Mouse (Mus musculus): ENCODE data around the gene Kcnk10. TPM values are rescaled to one million over a fixed set of nuclear protein-coding genes. Genes with fewer than 3 reads are reported as not detected.
"Not testable (repeated sequence)": the region's sequence is repeated elsewhere in the genome, so short reads cannot be mapped to it uniquely, and the experiment has no call there.

Kcnk10 gene
- 32.1 and 35.1 TPM in 2 replicates for polyA plus RNA-seq (2016; fragmentation: Nextera tagmentation; extraction: Ambion mirVana)

DNA sequence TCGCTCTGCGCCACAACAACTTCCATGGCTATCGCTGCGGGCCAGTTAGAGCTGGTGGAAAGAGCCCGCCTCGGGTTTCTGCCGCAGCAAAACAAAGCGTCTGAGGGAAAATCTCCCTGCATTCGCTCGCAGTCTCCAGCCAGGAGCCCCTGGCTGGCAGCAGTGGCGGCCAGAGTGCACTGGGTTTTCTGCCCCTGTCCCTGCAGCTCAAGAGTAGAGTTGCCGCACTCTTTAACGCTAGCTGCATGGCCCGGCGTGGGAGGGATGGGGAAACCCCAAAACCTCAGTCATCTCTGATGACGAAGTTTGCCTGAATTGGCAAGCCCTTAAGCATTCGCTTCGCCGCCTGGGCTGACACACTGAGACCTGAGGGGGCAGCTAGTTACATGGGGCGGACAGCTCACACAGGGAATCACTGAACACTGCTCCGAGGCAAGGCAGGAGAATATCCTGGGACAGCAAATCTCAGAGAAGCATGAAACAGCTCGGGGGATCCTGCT lies at the start of gene Kcnk10:
Gene Kcnk10 (minus strand): TSS at position 450 of the 500 bp plus-strand sequence.
- Histone ChIP-seq H3K27ac (peak within 1 kb of the TSS; percentile 55), H3K36me3 (no peaks in the 10 kb centered on the region), H3K4me3 (peak within 1 kb of the TSS; percentile 44), H3K4me2 (replicated peaks) (peak within 1 kb of the TSS; percentile 79), H3K27me3 (peaks cover 20% of the 10 kb centered on the region), H3K9me3 (replicated peaks) (no peaks in the 10 kb centered on the region), H3K4me1 (peaks cover 27% of the 10 kb centered on the region), H3K9ac (peak within 1 kb of the TSS; percentile 67)
- ATAC-seq (ENCODE audit: low FRiP score) = no peak
- under 1% methylated on average over 22 of the region's 22 CpGs for WGBS

DNA sequence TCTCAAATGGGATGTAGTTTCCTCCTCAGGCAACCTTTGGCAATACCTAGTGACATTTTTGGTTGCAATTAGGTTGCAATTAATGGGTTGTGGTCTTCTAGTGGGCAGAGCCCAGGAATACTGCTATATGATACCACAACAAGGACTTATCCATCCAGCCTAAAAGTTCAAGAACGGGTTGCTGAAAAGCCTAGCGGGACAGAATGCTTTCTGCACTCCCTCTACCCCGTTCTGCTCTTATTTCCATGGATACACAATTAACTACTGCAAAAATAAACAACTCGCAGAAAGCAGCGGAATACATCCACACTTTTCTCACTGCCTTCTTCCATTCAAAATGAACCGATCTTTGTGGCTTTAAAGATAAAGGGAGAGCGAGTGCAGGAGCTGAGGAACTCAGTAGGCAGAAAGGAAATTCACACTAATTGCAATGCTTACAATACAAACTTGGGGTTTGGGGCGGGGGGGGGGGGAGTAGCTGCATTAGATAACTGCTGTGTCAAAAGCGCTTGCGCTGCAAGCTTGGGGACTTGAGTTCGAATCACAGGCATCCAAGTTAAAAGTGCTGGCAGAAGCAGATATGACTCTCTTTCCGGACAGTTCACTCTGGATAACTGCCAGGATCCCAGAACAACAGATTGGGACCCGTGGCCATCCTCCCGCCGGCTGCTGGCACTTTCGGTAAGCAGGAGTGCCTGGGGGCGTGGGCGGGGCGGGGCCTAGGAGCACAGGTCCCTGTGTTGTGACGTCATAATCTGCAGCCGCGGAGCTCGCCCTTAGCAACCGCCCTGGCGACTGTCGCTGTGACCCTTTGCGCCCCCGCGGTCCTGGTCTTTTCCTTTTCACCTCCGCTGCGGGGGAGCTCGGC lies 49.5 kb upstream of the Kcnk10 start, which contains the start of gene Spata7:
Gene Spata7 (plus strand): TSS at position 766 of the 868 bp plus-strand sequence.
- peak within 1 kb of the TSS; percentile 68 for H3K9ac ChIP-seq
- peak; percentile 93 for ATAC-seq (ENCODE audit: low FRiP score)
- H3K4me3 ChIP-seq = peak within 1 kb of the TSS; percentile 68
- peaks cover 6% of the 10 kb centered on the region; the same call in 1 of the 2 replicates for H3K4me1 ChIP-seq
- H3K27ac ChIP-seq = peak within 1 kb of the TSS; percentile 40; the same call in 1 of the 2 replicates
- peaks cover under 1% of the 10 kb centered on the region; the same call in 1 of the 2 replicates for H3K36me3 ChIP-seq
- peak within 1 kb of the TSS; percentile 67 for H3K4me2 ChIP-seq (replicated peaks)
- H3K9me3 ChIP-seq (replicated peaks) = 0 out of 2 replicates have a peak, but pooled peaks cover 5% of the 10 kb centered on the region
- WGBS = 3% methylated on average over 32 of the region's 32 CpGs
- no peaks in the 10 kb centered on the region for H3K27me3 ChIP-seq

DNA sequence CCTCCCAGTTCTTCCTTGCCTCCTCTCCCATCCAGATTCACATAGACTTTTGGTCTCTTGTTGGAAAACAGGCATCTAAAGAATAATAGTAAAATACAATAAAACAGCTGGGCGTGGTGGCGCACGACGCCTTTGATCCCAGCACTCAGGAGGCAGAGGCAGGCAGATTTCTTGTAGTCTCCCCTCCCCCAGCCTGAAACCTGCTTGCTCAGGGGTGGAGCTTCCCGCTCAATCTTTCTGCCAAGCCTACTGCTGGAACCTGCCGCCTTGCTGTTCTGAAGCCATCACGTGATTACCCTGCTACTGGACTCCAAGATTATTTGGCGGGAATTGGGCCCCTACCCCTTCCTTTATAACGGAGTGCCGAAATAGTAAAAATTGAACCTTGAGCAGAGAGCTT lies 45.2 kb upstream of the Kcnk10 start:
- not testable (repeated sequence) for H3K9ac ChIP-seq; H3K36me3 ChIP-seq; H3K27me3 ChIP-seq; H3K4me2 ChIP-seq (replicated peaks); H3K27ac ChIP-seq; H3K4me3 ChIP-seq; ATAC-seq (ENCODE audit: low FRiP score); H3K4me1 ChIP-seq; H3K9me3 ChIP-seq (replicated peaks)
- WGBS = 89% methylated on average over 10 of the region's 10 CpGs

DNA sequence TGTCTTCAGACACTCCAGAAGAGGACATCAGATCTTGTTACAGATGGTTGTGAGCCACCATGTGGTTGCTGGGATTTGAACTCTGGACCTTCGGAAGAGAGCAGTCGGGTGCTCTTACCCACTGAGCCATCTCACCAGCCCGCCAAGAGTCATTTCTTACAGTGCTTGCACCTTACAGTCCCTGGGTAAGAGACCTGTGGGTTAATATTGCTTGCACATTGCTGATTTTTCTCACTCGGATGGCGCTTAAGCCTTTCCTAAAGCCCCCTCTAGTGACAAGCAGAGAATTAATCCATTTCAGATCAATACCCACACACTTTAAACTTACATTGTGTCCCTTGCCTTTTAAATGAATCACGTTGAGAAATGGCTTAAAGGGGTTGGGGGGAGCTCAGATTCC lies 42.8 kb upstream of the Kcnk10 start:
- H3K9me3 ChIP-seq (replicated peaks); H3K9ac ChIP-seq; H3K27ac ChIP-seq; H3K27me3 ChIP-seq; H3K36me3 ChIP-seq; H3K4me3 ChIP-seq; H3K4me2 ChIP-seq (replicated peaks); ATAC-seq (ENCODE audit: low FRiP score); H3K4me1 ChIP-seq: not testable (repeated sequence)
- 32% methylated on average over 6 of the region's 6 CpGs for WGBS

DNA sequence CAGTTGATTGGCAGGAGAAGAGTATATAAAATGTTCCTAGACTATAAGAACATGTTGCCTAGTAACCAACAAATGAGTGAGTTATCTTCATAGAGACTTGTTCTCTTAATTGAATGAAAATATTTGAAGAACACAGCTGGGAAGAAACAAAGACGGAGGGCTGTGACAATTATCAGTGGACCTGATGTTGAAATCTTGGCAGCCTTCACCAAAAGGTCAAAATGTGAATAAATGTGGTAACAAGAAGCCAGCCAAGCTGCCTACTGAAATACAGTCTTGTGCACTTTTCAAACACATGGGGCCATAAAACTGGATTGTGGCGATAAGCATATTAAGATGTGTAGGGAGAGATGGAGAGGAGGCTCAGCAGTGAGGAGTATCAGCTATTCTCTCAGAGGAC lies 41.4 kb upstream of the Kcnk10 start:
- Histone ChIP-seq H3K4me1 (peaks cover 2% of the 10 kb centered on the region; the same call in 1 of the 2 replicates), H3K9me3 (replicated peaks) (no peaks in the 10 kb centered on the region), H3K27me3 (no peaks in the 10 kb centered on the region), H3K27ac (no peak overlapping the region), H3K4me2 (replicated peaks) (no peak overlapping the region), H3K36me3 (no peaks in the 10 kb centered on the region), H3K9ac (no peak overlapping the region), H3K4me3 (no peak overlapping the region)
- no peak for ATAC-seq (ENCODE audit: low FRiP score)
- 80% methylated on average over 2 of the region's 2 CpGs for WGBS

DNA sequence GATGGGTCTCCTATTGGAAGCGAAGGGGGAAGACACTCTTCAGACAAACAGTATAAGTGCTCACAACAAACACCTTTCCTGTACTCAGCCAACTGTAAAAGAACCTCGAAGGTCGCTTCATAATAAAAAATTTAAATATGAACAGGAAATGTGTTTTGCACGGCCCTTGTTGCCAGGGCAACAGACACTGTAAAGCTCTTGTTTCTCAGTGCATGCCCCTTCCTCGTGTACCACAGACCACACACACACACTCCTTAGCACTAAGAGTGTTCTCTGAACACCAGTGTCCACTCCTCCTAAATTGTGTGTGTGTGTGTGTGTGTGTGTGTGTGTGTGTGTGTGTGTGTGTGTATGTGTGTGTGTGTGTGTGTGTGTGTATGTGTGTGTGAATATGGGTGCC lies 37.6 kb upstream of the Kcnk10 start:
- WGBS = 46% methylated on average over 5 of the region's 5 CpGs
- Histone ChIP-seq H3K27ac (no peak overlapping the region), H3K9me3 (replicated peaks) (no peaks in the 10 kb centered on the region), H3K36me3 (no peaks in the 10 kb centered on the region), H3K4me3 (no peak overlapping the region), H3K4me2 (replicated peaks) (no peak overlapping the region), H3K9ac (no peak overlapping the region), H3K4me1 (peaks cover 2% of the 10 kb centered on the region; the same call in 1 of the 2 replicates), H3K27me3 (no peaks in the 10 kb centered on the region)
- no peak for ATAC-seq (ENCODE audit: low FRiP score)

DNA sequence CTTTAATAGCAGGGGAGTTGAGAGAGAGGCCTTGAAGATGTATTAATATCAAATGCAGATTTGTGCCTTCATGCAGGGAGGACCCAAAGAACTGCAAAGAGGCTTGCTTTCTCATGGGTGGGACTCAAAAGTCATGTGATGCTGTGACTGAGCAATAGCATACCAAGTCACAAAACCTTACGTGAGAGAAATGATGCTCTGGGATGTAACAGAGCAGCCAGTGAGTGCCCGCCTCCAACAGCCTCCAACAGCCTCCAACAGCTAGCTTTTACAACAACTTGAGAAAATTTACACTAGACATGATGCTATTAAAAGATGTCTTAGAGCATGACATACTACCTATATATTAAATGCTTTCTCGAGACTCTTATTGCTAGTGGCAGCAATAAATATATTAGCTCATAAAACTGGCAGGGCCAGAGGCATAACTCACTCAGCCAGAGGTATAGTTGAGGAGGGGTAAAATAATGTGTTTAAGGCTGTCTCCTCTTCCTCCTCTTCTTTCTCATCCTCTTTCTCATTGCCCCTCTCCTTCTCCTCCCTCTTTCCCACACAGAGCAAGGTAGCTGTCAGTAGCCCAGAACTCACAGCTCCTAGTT lies 36.9 kb upstream of the Kcnk10 start:
- H3K4me2 ChIP-seq (replicated peaks) = no peak overlapping the region
- H3K4me3 ChIP-seq = no peak overlapping the region
- 90% methylated on average over 3 of the region's 3 CpGs for WGBS
- H3K4me1 ChIP-seq = peaks cover 2% of the 10 kb centered on the region; the same call in 1 of the 2 replicates
- no peaks in the 10 kb centered on the region for H3K36me3 ChIP-seq
- H3K27ac ChIP-seq = no peak overlapping the region
- no peak for ATAC-seq (ENCODE audit: low FRiP score)
- no peak overlapping the region for H3K9ac ChIP-seq
- no peaks in the 10 kb centered on the region for H3K9me3 ChIP-seq (replicated peaks)
- no peaks in the 10 kb centered on the region for H3K27me3 ChIP-seq

DNA sequence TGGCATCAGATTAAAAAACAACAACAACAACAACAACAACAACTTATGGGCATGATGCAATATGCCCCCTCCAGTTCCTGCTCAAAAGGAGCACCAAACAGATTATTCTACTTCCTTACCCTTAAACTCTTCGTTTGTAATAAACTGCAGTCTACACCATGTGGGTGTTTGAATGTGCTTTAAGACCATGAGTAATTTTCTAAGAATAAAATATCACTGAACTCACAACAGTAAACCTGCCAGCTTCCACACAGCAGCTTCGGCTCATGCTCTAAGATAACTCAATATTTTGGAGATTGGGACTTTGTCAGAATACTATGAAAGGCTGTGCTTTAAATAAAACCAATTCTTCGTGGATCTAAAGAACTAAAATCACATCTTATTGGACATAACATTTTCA lies 32.2 kb upstream of the Kcnk10 start:
- H3K9ac ChIP-seq = no peak overlapping the region
- H3K36me3 ChIP-seq = no peaks in the 10 kb centered on the region
- H3K27ac ChIP-seq = no peak overlapping the region
- no peak overlapping the region for H3K4me3 ChIP-seq
- no peaks in the 10 kb centered on the region for H3K27me3 ChIP-seq
- no peaks in the 10 kb centered on the region for H3K9me3 ChIP-seq (replicated peaks)
- ATAC-seq (ENCODE audit: low FRiP score) = no peak
- H3K4me1 ChIP-seq = no peaks in the 10 kb centered on the region
- 79% methylated on average over 3 of the region's 3 CpGs for WGBS
- no peak overlapping the region for H3K4me2 ChIP-seq (replicated peaks)

DNA sequence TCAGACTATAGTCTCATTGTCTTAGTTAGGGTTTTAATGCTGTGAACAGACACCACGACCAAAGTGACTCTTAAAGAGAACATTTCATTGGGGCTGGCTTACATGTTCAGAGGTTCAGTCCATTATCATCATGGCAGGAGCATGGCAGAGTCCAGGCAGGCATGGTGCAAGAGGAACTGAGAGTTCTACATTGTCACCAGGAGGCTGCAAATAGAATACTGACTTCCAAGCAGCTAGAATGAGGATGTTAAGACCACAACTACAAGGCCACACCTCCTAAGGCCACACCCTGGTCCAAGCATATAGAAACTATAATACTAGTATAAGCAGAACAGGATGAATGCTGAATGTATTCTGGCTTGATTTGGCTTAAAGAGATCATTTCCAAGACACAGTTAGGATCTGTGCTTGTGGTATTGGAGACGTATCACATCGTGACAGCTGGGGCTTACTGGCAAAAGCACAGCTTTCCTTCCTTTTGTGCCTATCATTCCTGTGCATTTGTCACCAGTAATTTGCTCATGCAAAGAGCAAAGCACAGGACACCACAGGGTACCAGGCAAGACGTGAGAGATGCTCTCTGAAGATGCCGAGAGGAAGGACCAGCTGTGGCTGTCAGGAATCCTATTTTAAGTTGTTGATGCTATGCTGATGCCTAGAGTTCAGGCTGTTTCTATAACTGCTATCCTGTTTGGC lies 28.6 kb upstream of the Kcnk10 start:
- H3K4me1 ChIP-seq = no peaks in the 10 kb centered on the region
- H3K27ac ChIP-seq = no peak overlapping the region
- H3K4me3 ChIP-seq = no peak overlapping the region
- no peak for ATAC-seq (ENCODE audit: low FRiP score)
- H3K9ac ChIP-seq = no peak overlapping the region
- WGBS = 64% methylated on average over 5 of the region's 5 CpGs
- no peak overlapping the region for H3K4me2 ChIP-seq (replicated peaks)
- no peaks in the 10 kb centered on the region for H3K27me3 ChIP-seq
- no peaks in the 10 kb centered on the region for H3K36me3 ChIP-seq
- no peaks in the 10 kb centered on the region for H3K9me3 ChIP-seq (replicated peaks)

DNA sequence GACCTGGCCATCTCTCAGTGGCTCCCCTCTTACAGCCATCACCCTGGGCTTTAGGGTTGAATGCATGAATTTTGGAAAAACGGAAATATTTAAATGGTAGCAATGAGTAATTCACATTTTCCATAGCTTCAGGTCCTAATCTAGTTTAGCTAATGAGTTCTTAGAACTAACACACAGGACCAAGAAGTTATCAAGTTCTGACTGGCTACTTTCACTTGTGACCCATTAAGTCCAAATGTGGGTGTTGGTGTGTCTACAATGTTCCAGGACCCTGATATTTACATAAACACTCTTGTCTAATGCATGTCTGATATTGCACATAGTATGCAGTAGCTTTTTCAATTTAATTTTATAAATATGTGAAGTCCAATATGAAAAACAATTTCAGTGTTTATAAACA lies 27.2 kb upstream of the Kcnk10 start:
- no peak overlapping the region for H3K4me3 ChIP-seq
- ATAC-seq (ENCODE audit: low FRiP score) = no peak
- 80% methylated on average over 1 of the region's 1 CpGs for WGBS
- no peaks in the 10 kb centered on the region for H3K4me1 ChIP-seq
- no peaks in the 10 kb centered on the region for H3K36me3 ChIP-seq
- no peak overlapping the region for H3K4me2 ChIP-seq (replicated peaks)
- no peaks in the 10 kb centered on the region for H3K9me3 ChIP-seq (replicated peaks)
- H3K27me3 ChIP-seq = no peaks in the 10 kb centered on the region
- H3K27ac ChIP-seq = no peak overlapping the region
- H3K9ac ChIP-seq = no peak overlapping the region

DNA sequence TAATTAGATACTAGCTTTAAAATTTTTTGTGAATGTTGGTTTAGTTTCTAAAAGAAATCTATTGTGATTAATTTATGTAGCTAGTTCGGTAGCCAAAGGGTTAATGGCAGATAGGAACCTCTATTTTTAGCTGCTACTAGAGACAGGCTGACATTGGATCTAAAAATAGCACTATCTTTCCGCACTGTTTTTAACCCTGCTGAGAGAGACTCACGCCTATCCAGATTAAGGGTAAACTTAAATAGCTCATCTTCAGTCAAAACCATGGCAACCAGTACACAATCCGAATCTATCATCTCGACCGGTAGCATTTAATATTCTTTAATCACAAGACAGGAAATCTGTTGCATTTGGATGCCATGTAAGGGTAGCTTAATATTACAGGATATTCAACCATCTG lies 24.0 kb upstream of the Kcnk10 start:
- WGBS = 57% methylated on average over 6 of the region's 6 CpGs
- ATAC-seq (ENCODE audit: low FRiP score) = no peak
- H3K4me2 ChIP-seq (replicated peaks) = no peak overlapping the region
- peaks cover 6% of the 10 kb centered on the region for H3K9me3 ChIP-seq (replicated peaks)
- no peak overlapping the region for H3K9ac ChIP-seq
- H3K36me3 ChIP-seq = no peaks in the 10 kb centered on the region
- no peaks in the 10 kb centered on the region for H3K4me1 ChIP-seq
- H3K27ac ChIP-seq = no peak overlapping the region
- H3K27me3 ChIP-seq = no peaks in the 10 kb centered on the region
- no peak overlapping the region for H3K4me3 ChIP-seq

DNA sequence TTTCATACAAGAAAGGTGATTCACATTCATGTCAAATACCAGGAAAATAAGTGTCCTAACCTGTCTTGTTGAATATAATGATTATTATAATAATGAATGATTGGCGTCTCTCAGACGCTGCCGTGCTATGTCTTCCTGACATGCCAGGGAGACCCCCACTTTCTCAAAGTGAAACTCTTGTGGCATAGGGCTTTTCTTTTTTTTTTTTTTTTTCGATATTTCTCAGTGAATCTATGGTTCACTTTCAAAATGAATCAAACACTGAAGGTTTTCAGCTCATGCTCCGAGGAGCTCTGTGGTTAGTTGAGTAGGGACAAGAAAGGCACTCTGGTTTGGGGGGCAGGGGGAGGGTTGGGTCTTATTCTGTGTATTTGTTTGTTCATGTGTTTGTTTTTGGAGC lies 22.8 kb upstream of the Kcnk10 start:
- no peak overlapping the region for H3K27ac ChIP-seq
- WGBS = 83% methylated on average over 5 of the region's 5 CpGs
- ATAC-seq (ENCODE audit: low FRiP score) = no peak
- peaks cover 6% of the 10 kb centered on the region for H3K9me3 ChIP-seq (replicated peaks)
- no peaks in the 10 kb centered on the region for H3K4me1 ChIP-seq
- no peaks in the 10 kb centered on the region for H3K36me3 ChIP-seq
- no peak overlapping the region for H3K9ac ChIP-seq
- H3K27me3 ChIP-seq = no peaks in the 10 kb centered on the region
- H3K4me3 ChIP-seq = no peak overlapping the region
- H3K4me2 ChIP-seq (replicated peaks) = no peak overlapping the region
